Mouse (Mus musculus) spleen, embryonic (tissue): ENCODE data around the gene Trim59.

ENCODE experiments used
- CTCF ChIA-PET: fragments of 350-600 bp; sonication (Branson Sonifier 250); formaldehyde crosslinking; loops from one replicate; lab custom pipeline; 2022; lab: Charles Lee

Trim59 gene

GRCm38 (mm10) chr3:69006246-69006760 is 38.3 kb downstream of the Trim59 start:
- CTCF ChIA-PET, result interaction anchor here (0.5 to 1.0 kb wide), 2 partner anchors 14 to 65 kb away, joined by 3 to 4 read pairs; no protein-coding TSS in a partner anchor

DNA sequence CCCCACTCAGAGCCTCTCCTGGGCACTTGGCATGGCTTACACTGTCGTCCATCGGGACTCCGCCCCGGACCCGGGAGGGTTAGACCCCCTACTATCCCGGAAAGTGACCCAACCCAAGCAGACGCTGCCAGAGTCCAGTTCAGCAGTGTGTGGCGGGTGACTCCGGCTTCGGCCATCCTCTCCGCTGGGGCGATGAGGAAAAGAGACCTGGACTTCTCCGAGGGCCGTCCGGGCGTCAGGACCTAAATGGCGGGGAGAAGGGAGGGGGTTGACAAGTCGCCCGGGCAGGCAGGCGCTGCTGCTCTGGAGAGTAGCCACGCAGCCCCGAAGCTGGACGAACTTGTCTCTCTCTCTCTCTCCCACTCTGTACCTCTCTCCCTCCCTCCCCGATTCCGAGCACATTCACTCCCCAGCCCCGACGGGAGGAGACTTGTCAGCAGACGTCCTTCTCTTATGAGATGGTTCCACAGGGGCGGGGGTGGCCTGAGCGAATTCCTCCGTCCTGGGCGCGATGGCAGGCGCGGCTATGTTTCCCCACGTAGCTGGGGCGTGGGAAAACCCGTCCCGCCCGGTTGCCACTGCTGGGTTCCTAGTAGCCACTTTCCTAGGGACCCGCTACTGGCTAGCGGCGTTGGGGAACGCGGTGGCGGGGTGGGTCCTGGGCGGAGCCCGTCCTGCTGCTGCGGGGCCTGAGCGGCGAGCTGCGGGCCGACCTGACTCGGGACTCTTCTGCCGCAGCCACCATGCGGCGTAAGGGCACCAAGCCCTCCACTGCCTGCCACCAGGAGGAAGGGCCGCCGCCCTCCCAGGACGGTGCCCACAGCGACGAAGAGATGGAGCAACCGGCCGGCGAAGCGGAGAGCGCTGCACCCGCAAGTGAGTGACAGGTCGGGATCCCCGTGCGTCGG is 39.0 kb downstream of the Trim59 start:
- CTCF ChIA-PET, result interaction anchor here (0.5 kb wide), 1 partner anchor 66 kb away, joined by 4 read pairs; no protein-coding TSS in a partner anchor

DNA sequence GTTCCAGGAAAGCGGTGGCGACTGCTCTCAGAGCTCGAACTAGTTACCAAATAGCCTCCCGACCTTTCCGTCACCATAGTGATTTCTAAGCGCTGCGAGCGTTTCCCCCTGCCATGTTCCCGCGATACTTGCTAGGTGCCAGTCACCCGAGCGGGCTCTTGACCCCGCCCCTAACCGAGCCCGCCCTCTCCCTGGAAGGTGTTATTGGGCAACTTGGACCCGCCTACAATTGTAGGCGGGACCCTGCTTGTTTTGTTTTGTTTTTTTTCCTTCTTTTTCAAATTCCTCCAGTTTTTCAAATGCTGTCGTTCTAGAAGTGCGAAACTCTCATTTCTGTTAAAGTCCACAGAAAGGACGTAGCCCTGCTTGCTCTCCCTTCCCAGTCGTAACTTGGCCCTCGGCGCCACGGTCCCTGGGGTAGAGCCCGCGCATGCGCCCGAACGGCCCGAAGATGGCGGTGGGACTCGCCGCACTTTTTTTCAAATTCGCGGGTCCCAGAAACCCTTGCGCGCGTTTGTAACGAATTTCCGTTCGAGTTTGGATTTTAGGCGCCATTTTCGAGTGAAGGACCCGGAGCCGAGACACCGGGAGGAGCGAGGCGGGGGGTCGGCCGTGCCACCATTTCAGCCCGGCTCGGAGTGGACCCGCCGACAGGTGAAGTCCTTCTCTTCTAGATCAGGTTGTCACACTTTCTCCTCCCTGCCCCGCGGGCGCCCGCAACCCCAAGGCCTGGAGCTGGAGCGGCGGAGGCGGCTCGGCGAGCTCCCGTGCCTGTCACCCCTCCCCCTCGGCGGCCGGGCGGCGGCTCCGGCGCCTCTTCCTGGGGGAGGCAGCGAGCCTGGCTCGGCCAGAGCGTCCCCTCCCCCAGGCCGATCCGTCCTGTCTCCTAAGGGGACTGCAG is 39.9 kb downstream of the Trim59 start, which contains the start of the genes Ift80 and Smc4:
Gene Ift80 (minus strand): TSS at position 134 of the 901 bp plus-strand sequence.
Gene Smc4 (plus strand): TSS at position 302 of the 901 bp plus-strand sequence.
- CTCF ChIA-PET, result no interaction called here

GRCm38 (mm10) chr3:69004055-69004436 is 40.5 kb downstream of the Trim59 start:
- CTCF ChIA-PET, result no interaction called here

DNA sequence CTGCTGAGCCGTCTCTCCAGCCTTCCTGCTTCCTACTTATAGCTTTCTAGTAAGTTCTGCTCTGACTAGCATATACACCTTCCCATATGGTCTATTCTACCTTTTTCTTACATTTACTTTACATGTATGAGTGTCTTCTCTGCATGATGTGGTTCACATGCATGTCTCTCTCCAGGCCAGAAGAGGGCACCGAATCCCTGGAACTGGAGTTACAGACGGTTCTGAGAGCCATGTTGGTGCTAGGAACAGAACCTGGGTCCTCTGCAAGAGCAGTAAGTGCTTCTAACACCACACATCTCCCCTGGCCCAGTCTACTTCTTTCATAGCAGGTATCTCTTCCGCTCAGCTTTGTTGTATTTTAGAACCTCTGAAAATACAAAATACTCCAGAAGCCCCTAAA is 41.8 kb downstream of the Trim59 start:
- CTCF ChIA-PET, result no interaction called here

DNA sequence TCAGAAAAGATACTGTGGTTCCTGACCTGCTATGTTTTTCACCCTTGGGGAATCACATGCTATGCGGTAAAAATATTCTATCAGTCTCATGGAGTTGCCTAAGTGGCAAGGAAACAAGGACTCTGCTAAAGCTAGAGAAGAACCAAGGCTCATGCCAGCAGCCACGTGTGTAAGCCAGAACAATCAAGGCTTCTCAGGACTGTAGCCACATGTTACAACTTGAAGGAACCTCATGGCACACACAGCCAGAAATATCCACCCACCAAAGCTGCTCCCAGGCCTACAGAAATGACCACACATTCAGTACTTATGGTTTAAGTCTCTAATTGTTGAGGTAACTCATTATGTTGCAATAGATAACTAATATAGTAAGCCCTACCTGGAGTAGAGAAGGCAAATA is 58.0 kb downstream of the Trim59 start:
- CTCF ChIA-PET, result no interaction called here
